Mouse (Mus musculus) stomach, postnatal 0 days (tissue): ENCODE measurements at regions not wholly inside any gene's neighbourhood (a gene's known extent, or its start where the extent isn't known, plus 50 kb on each side); places are given as distances from the start of the nearest gene placed in this dataset.

Experiments used
- CTCF ChIP-seq: IDR thresholded peaks from 2 replicates; pipeline ENCODE4 v1.5.1; 2016; ENCODE audit warnings: antibody characterized with exemption, low read depth, mild to moderate bottlenecking, moderate library complexity
- EP300 ChIP-seq: optimal IDR thresholded peaks from 2 replicates; pipeline ENCODE3; 2016; ENCODE audit warnings: antibody characterized with exemption

GRCm38 (mm10) chr1:88937327-88937726 is 132.9 kb upstream of the Sh3bp4 start:
- TF ChIP-seq CTCF: no peak
- no peak for TF ChIP-seq EP300
